Mouse (Mus musculus) lung, embryonic 14.5 days (tissue): ENCODE results near the gene Megf9. TPM values are rescaled to one million over a fixed set of nuclear protein-coding genes. Genes with fewer than 3 reads are reported as not detected.
A peak's percentile ranks its signal among the peaks of the same experiment; 100 is the strongest.

Experiments
- ATAC-seq: fragments of 200-750 bp; cut with Nextera tagmentation; 2 replicates; pipeline ENCODE4 v1.8.0; 2017; ENCODE audit warnings: mild to moderate bottlenecking, moderate TSS enrichment, moderate library complexity; ENCODE audit not compliant: insufficient read depth
- DNase-seq: peaks from one replicate; pipeline ENCODE4 v3.0.0-alpha.2; 2015
- H3K27ac ChIP-seq: fragments of 300-500 bp; sonication (generic); 2 replicates; pipeline ENCODE4 v1.5.1; 2014; ENCODE audit warnings: low read depth, mild to moderate bottlenecking, moderate library complexity
- H3K27me3 ChIP-seq: fragments of 300-500 bp; sonication (generic); 2 replicates; pipeline ENCODE4 v1.6.1; 2014; ENCODE audit warnings: low read length, control low read depth; ENCODE audit not compliant: insufficient read depth
- H3K36me3 ChIP-seq: fragments of 300-500 bp; sonication (generic); 2 replicates; pipeline ENCODE4 v1.6.1; 2014; ENCODE audit warnings: control low read depth; ENCODE audit not compliant: insufficient read depth
- H3K4me1 ChIP-seq: fragments of 300-500 bp; sonication (generic); 2 replicates; pipeline ENCODE4 v1.6.1; 2014; ENCODE audit warnings: antibody characterized with exemption, control low read depth; ENCODE audit not compliant: insufficient read depth
- H3K4me2 ChIP-seq: fragments of 300-500 bp; sonication (generic); 2 replicates; pipeline ENCODE4 v1.6.1; 2014; ENCODE audit warnings: mild to moderate bottlenecking
- H3K4me3 ChIP-seq: fragments of 300-500 bp; sonication (generic); 2 replicates; pipeline ENCODE4 v1.5.1; 2014; ENCODE audit warnings: low read depth, low read length
- H3K9ac ChIP-seq: fragments of 300-500 bp; sonication (generic); 2 replicates; pipeline ENCODE4 v1.6.1; 2014
- H3K9me3 ChIP-seq: fragments of 300-500 bp; sonication (generic); 2 replicates; pipeline ENCODE4 v1.6.1; 2016; ENCODE audit warnings: low read depth, low read length, control low read depth
- CTCF ChIP-seq: IDR thresholded peaks from 2 replicates; pipeline ENCODE4 v1.5.1; 2016; ENCODE audit warnings: antibody characterized with exemption, low read depth
- WGBS: fragments of 180-500 bp; shearing (Covaris S2); extraction: QIAGEN DNeasy Blood & Tissue Kit; methylation state at CpG from one replicate; pipeline ENCODE4 v1.1.7; 2014; 5-methylcytosine and 5-hydroxymethylcytosine counted together
- polyA plus RNA-seq: library from polyadenylated mRNA; unstranded; fragments of >200 nt; fragmentation: Nextera tagmentation; extraction: Ambion mirVana; gene quantifications from 2 replicates; pipeline ENCODE4 v1.2.1, GENCODE M21; 2014

The Megf9 gene
- 12.0 and 12.8 TPM in 2 replicates for polyA plus RNA-seq

GRCm38 (mm10) chr4:70534891-70535269 lies at the start of gene Megf9:
Gene Megf9, minus strand, starts transcription at chr4:70534995.
- Histone ChIP-seq H3K9me3 (no peaks in the 10 kb centered on the region), H3K36me3 (no peaks in the 10 kb centered on the region), H3K4me1 (peaks cover 12% of the 10 kb centered on the region), H3K27me3 (no peaks in the 10 kb centered on the region), H3K4me3 (peak within 1 kb of the TSS; percentile 78), H3K9ac (peak within 1 kb of the TSS; percentile 92), H3K27ac (peak within 1 kb of the TSS; percentile 96), H3K4me2 (peak within 1 kb of the TSS; percentile 83)
- peak; percentile 99 for ATAC-seq
- WGBS = under 1% methylated on average over 44 of the region's 46 CpGs
- DNase-seq = peak; percentile 99
- no peak for TF ChIP-seq CTCF

DNA sequence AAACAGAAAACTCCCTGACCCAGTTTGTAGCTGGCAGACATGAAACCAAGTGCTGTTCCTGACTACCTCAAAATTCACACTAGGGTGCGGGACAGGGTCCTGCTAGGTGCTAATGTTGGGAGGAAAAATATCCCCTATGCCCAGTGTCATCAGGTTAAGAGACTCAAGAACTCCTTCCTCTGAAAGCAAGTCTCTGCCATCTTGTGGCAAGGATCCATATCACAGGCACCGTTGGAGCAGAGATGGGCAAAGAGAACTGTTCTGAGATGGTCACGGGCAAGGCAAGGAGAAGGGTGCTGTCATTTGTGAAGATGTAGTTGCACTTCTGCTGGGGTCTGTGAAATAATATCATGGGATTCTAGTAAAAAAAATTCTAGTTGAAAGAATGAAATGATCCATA lies 44.9 kb upstream of the Megf9 start:
- no peaks in the 10 kb centered on the region for H3K9me3 ChIP-seq
- DNase-seq (peak; percentile 53), ATAC-seq (no peak)
- 49% methylated on average over 3 of the region's 3 CpGs for WGBS
- H3K27ac ChIP-seq = no peak overlapping the region
- H3K27me3 ChIP-seq = no peaks in the 10 kb centered on the region
- no peaks in the 10 kb centered on the region for H3K36me3 ChIP-seq
- H3K4me1 ChIP-seq = no peaks in the 10 kb centered on the region
- H3K4me2 ChIP-seq = no peak overlapping the region
- no peak overlapping the region for H3K9ac ChIP-seq
- H3K4me3 ChIP-seq = no peak overlapping the region
- peak; percentile 66 for TF ChIP-seq CTCF

DNA sequence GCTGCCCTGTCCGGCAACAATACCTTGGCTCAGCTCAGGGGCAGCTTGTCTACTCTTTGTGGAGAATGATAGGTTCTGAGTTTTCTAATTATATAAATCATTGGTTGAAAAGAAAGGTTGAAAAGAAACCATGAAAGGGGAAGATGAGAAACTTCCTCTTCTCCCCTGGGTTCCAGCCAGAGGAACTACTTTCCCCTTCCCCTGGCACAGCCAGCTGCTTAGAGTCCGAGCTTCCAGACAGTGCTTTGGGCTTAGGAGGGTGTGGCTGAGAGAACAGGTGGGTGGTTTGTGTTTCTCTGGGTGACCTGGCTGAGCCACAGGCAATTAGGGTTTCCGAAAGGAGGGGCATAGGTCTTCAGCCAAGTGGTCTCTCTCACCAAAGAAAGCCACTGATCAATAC lies 43.5 kb upstream of the Megf9 start:
- no peak for ATAC-seq
- TF ChIP-seq CTCF = no peak
- Histone ChIP-seq H3K36me3 (no peaks in the 10 kb centered on the region), H3K9me3 (no peaks in the 10 kb centered on the region), H3K4me2 (no peak overlapping the region), H3K9ac (no peak overlapping the region), H3K4me1 (no peaks in the 10 kb centered on the region), H3K4me3 (no peak overlapping the region), H3K27ac (no peak overlapping the region), H3K27me3 (no peaks in the 10 kb centered on the region)
- DNase-seq = no peak
- 62% methylated on average over 3 of the region's 3 CpGs for WGBS

DNA sequence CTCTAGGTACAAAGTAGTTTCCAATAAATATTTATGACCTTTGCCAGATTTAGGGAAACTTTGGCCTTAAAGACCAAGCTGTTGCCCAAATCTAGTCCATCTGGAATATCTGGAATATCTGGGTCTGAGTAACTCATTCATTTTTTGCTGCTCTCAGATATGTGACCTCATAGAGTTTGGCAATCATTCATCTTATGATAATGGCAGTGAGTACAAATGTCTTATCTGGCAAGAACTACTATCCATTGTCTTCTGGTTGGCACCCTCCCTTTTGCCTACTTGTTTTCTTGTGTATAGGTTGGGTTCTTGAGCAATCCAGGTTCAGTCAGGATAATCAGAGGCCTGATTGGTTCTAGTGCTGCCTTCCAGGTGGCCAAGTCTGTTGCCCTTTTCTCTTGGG lies 41.3 kb upstream of the Megf9 start:
- no peak for TF ChIP-seq CTCF

GRCm38 (mm10) chr4:70573926-70574325 lies 39.1 kb upstream of the Megf9 start:
- TF ChIP-seq CTCF = no peak

More for the DNA sequence above, 41.3 kb upstream of the Megf9 start:
- Histone ChIP-seq H3K9ac (no peak overlapping the region), H3K27ac (no peak overlapping the region), H3K4me1 (no peaks in the 10 kb centered on the region), H3K9me3 (no peaks in the 10 kb centered on the region), H3K4me2 (no peak overlapping the region), H3K4me3 (no peak overlapping the region), H3K27me3 (no peaks in the 10 kb centered on the region), H3K36me3 (no peaks in the 10 kb centered on the region)
- ATAC-seq = no peak
- no peak for DNase-seq

GRCm38 (mm10) chr4:70553888-70554287 lies 19.1 kb upstream of the Megf9 start:
- DNase-seq (no peak), ATAC-seq (no peak)
- Histone ChIP-seq H3K9me3 (no peaks in the 10 kb centered on the region), H3K4me1 (no peaks in the 10 kb centered on the region), H3K36me3 (no peaks in the 10 kb centered on the region), H3K4me2 (no peak overlapping the region), H3K9ac (no peak overlapping the region), H3K27ac (no peak overlapping the region), H3K27me3 (no peaks in the 10 kb centered on the region), H3K4me3 (no peak overlapping the region)
- 45% methylated on average over 2 of the region's 2 CpGs for WGBS
- no peak for TF ChIP-seq CTCF

More at GRCm38 (mm10) chr4:70573926-70574325, 39.1 kb upstream of the Megf9 start:
- ATAC-seq = no peak
- H3K4me3 ChIP-seq = no peak overlapping the region
- H3K9ac ChIP-seq = no peak overlapping the region
- WGBS = 79% methylated on average over 2 of the region's 2 CpGs
- H3K4me1 ChIP-seq = no peaks in the 10 kb centered on the region
- H3K4me2 ChIP-seq = no peak overlapping the region
- no peak overlapping the region for H3K27ac ChIP-seq
- DNase-seq = no peak
- H3K27me3 ChIP-seq = no peaks in the 10 kb centered on the region
- no peaks in the 10 kb centered on the region for H3K36me3 ChIP-seq
- no peaks in the 10 kb centered on the region for H3K9me3 ChIP-seq

- Histone ChIP-seq H3K9me3 (no peaks in the 10 kb centered on the region), H3K27ac (no peak overlapping the region), H3K4me1 (no peaks in the 10 kb centered on the region), H3K9ac (no peak overlapping the region), H3K27me3 (no peaks in the 10 kb centered on the region), H3K4me2 (no peak overlapping the region), H3K4me3 (no peak overlapping the region), H3K36me3 (no peaks in the 10 kb centered on the region)
- 57% methylated on average over 5 of the region's 5 CpGs for WGBS
- no peak for DNase-seq
- no peak for ATAC-seq
- TF ChIP-seq CTCF = no peak
These were observed 18.5 kb upstream of the Megf9 start for GRCm38 (mm10) chr4:70553230-70553797.
